Mouse (Mus musculus) embryonic facial prominence, embryonic 11.5 days (tissue): ENCODE results near the gene Fam187b. TPM values are rescaled to one million over a fixed set of nuclear protein-coding genes. Genes with fewer than 3 reads are reported as not detected.

ENCODE experiments used
- ATAC-seq: fragments of 200-750 bp; cut with Nextera tagmentation; replicated peaks from 2 replicates; pipeline ENCODE4 v1.8.0; 2017; ENCODE audit warnings: low read depth; ENCODE audit not compliant: insufficient number of reproducible peaks, low FRiP score, low TSS enrichment
- DNase-seq: peaks from one replicate; pipeline ENCODE4 v3.0.0-alpha.2; 2015; ENCODE audit warnings: low spot score
- H3K27ac ChIP-seq: fragments of 300-500 bp; sonication (generic); replicated peaks from 2 replicates; pipeline ENCODE4 v1.5.1; 2014; ENCODE audit warnings: mild to moderate bottlenecking, low read depth, low read length, control low read depth
- H3K27me3 ChIP-seq: fragments of 300-500 bp; sonication (generic); 2 replicates; pipeline ENCODE4 v1.6.1; 2014; ENCODE audit warnings: mild to moderate bottlenecking, low read length, moderate library complexity, mixed read lengths; ENCODE audit not compliant: control insufficient read depth, insufficient read depth
- H3K36me3 ChIP-seq: fragments of 300-500 bp; sonication (generic); replicated peaks from 2 replicates; pipeline ENCODE4 v1.6.1; 2014; ENCODE audit warnings: low read depth, mild to moderate bottlenecking, low read length, moderate library complexity, mixed read lengths; ENCODE audit not compliant: control insufficient read depth, insufficient read depth
- H3K4me1 ChIP-seq: fragments of 300-500 bp; sonication (generic); 2 replicates; pipeline ENCODE4 v1.6.1; 2014; ENCODE audit warnings: low read length, mixed read lengths; ENCODE audit not compliant: control insufficient read depth, insufficient read depth
- H3K4me2 ChIP-seq: fragments of 300-500 bp; sonication (generic); 2 replicates; pipeline ENCODE4 v1.6.1; 2014; ENCODE audit warnings: low read depth, mild to moderate bottlenecking, control low read depth, low read length, moderate library complexity
- H3K4me3 ChIP-seq: fragments of 300-500 bp; sonication (generic); 2 replicates; pipeline ENCODE4 v1.5.1; 2014; ENCODE audit warnings: low read depth, low read length, control low read depth
- H3K9ac ChIP-seq: fragments of 300-500 bp; sonication (generic); replicated peaks from 2 replicates; pipeline ENCODE4 v1.6.1; 2014; ENCODE audit warnings: mild to moderate bottlenecking, control low read depth, low read length
- H3K9me3 ChIP-seq: fragments of 300-500 bp; sonication (generic); replicated peaks from 2 replicates; pipeline ENCODE4 v1.6.1; 2016; ENCODE audit warnings: mild to moderate bottlenecking, low read length, inconsistent platforms, mixed read lengths; ENCODE audit not compliant: control insufficient read depth
- WGBS: fragments of 180-500 bp; shearing (Covaris S2); extraction: QIAGEN DNeasy Blood & Tissue Kit; methylation state at CpG from one replicate; pipeline ENCODE4 v1.1.7; 2014; 5-methylcytosine and 5-hydroxymethylcytosine counted together
- polyA plus RNA-seq: library from polyadenylated mRNA; unstranded; fragments of >200 nt; fragmentation: Nextera tagmentation; extraction: Ambion mirVana; gene quantifications from 2 replicates; pipeline ENCODE4 v1.2.1, GENCODE M21; 2014

Gene Fam187b
- polyA plus RNA-seq, 1 experiment from 2014 or later: 1.8 TPM

DNA sequence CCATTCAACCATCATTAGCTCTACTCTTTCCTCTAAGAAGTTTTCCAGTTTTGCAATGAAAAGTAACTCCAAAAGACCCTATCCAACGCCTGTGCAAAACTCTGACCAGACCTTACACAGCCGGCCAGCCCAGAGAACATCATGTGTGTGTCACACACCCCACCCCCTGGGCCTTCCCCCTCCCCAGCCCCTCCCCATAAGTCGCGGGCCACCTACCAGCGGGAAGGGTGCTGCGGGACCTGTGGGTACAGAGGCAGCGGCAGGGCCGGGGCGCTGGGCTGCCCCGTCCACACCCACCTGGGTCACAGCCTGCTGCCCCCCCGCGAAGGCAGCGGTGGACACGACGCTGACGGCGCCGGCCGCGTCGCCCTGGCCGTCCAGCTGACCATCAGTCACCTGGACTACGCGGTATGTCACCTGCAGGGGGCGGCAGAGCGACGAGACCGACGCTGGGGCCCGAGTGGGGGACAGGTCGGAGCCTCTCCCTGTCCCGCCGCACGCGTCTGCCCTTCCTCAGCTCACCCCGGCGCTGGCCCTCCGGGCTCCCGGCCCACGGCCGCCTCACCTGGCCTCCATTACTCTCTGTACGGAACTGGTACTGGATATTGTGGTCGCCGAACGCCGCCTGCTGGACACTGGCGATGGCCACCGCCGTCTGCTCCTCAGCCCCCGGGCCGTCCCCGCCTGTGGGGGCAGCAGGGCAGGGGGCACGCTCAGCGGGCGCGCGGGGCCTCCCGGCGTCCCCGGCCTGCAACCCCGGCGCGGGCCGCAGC is 17.8 kb upstream of the Fam187b start:
- no peaks in the 10 kb centered on the region for H3K27me3 ChIP-seq
- H3K4me1 ChIP-seq: no peaks in the 10 kb centered on the region
- H3K9ac ChIP-seq: peak overlapping the region; percentile 99
- peaks cover 9% of the 10 kb centered on the region for H3K36me3 ChIP-seq
- H3K4me2 ChIP-seq: peak overlapping the region; percentile 89
- DNase-seq (peak; percentile 91), ATAC-seq (peak; percentile 74)
- under 1% methylated on average over 60 of the region's 64 CpGs for WGBS
- peak overlapping the region; percentile 97 for H3K4me3 ChIP-seq
- no peaks in the 10 kb centered on the region for H3K9me3 ChIP-seq
- peak overlapping the region; percentile 97 for H3K27ac ChIP-seq

GRCm38 (mm10) chr7:30956357-30956751 is 17.2 kb upstream of the Fam187b start:
- H3K4me3 ChIP-seq: peak overlapping the region; percentile 97
- peak overlapping the region; percentile 89 for H3K4me2 ChIP-seq
- ATAC-seq (peak; percentile 40), DNase-seq (no peak)
- H3K9me3 ChIP-seq: no peaks in the 10 kb centered on the region
- no peaks in the 10 kb centered on the region for H3K27me3 ChIP-seq
- H3K36me3 ChIP-seq: peaks cover 9% of the 10 kb centered on the region
- H3K27ac ChIP-seq: peak overlapping the region; percentile 97
- no peaks in the 10 kb centered on the region for H3K4me1 ChIP-seq
- 0% methylated on average over 19 of the region's 49 CpGs for WGBS
- H3K9ac ChIP-seq: peak overlapping the region; percentile 99

DNA sequence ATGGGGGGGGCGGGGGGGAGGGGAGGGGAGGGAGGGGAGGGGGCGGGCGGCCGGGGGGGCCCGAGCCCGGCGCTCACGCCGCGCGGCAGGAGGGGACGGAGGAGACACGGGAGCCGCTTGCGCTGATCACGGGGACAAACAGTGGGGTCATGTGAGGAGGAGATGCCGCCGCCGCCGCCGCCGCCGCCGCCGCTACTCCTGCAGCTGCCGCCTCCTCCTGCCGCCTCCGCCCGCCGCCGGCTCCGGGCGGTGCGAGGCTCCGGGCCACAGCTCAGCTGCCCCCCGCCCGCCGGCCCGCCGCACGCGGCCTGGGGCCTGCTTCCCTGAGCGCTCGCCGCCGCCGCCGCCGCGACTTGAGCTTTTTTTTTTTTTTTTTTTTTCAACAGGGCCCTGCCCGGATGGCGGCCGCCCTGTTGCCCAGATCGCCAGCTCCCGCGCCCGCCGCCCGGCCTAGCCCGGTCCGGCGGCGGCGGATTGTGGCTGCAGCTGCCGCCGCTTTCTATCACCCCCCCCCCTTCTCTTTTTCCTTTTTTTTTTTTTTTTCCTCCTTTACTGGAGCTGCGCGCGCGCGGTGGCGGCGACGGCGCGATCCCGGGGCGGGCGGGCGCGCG is 16.7 kb upstream of the Fam187b start, which contains the start of gene Usf2:
TSS of gene Usf2 (minus strand) at position 48 of the 611 bp plus-strand sequence.
- Histone ChIP-seq H3K36me3 (peaks cover 9% of the 10 kb centered on the region), H3K27ac (peak within 1 kb of the TSS; percentile 97), H3K9me3 (no peaks in the 10 kb centered on the region), H3K27me3 (no peaks in the 10 kb centered on the region), H3K4me3 (peak within 1 kb of the TSS; percentile 97), H3K9ac (peak within 1 kb of the TSS; percentile 99), H3K4me1 (no peaks in the 10 kb centered on the region), H3K4me2 (peak within 1 kb of the TSS; percentile 89)
- 0 out of 2 replicates have a peak, but pooled peaks have one; percentile 17 for ATAC-seq
- peak; percentile 83 for DNase-seq
- WGBS: under 1% methylated on average over 22 of the region's 82 CpGs

- peak overlapping the region; percentile 99 for H3K9ac ChIP-seq
- H3K36me3 ChIP-seq: peaks cover 9% of the 10 kb centered on the region
- no peaks in the 10 kb centered on the region for H3K9me3 ChIP-seq
- ATAC-seq (peak; percentile 58; the same call in 1 of the 2 replicates), DNase-seq (peak; percentile 86)
- H3K27ac ChIP-seq: peak overlapping the region; percentile 97
- H3K4me2 ChIP-seq: peak overlapping the region; percentile 54
- no peaks in the 10 kb centered on the region for H3K4me1 ChIP-seq
- H3K27me3 ChIP-seq: no peaks in the 10 kb centered on the region
- H3K4me3 ChIP-seq: peak overlapping the region; percentile 97
- WGBS: under 1% methylated on average over 43 of the region's 43 CpGs
Observed at GRCm38 (mm10) chr7:30957367-30957783, 16.2 kb upstream of the Fam187b start.

DNA sequence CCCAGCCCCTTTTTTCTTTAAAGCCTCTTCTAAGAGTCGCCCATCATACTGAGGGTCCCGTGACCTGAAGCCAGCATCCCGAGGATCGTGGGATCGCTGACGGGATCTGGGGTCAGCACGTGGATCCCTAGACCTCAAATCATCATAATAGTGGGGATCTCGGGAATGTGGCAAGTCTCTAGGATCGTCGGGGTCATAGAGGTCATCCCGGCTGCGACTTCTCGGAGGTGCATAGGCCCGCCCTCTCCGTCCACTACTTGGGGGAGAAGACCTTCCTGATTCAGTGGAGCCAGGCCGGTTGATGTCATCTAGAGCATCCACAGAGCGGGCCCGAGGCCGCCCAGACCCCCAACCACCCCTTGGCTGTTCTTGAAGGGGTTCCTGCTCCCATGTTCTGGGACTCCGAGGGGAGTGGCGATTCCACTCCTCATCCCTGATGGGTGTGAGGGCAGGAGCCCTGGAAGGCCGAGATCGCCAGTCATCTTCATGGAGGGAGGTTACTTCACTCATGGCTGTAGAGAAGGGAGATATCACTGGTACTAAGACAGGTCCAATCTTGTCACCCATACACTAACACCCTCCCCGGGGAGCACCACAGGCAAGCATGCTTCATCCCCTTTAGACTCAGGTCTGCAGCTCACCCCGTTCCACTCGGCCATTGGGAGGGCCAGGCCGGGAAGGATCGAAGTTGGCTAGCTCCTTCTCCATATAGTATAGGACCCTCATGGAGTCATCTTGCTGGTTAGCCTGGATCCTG is 15.3 kb upstream of the Fam187b start:
- no peak for DNase-seq
- H3K27ac ChIP-seq: peak overlapping the region; percentile 97; the same call in 1 of the 2 replicates
- H3K9ac ChIP-seq: peak overlapping the region; percentile 99
- 72% methylated on average over 28 of the region's 28 CpGs for WGBS
- no peaks in the 10 kb centered on the region for H3K4me1 ChIP-seq
- no peak for ATAC-seq
- H3K4me3 ChIP-seq: peak overlapping the region; percentile 97
- H3K9me3 ChIP-seq: no peaks in the 10 kb centered on the region
- H3K4me2 ChIP-seq: peak overlapping the region; percentile 54
- peaks cover 7% of the 10 kb centered on the region for H3K36me3 ChIP-seq
- H3K27me3 ChIP-seq: no peaks in the 10 kb centered on the region

- no peak for ATAC-seq
- Histone ChIP-seq H3K36me3 (peaks cover 2% of the 10 kb centered on the region), H3K27ac (no peak overlapping the region), H3K9ac (no peak overlapping the region), H3K9me3 (no peaks in the 10 kb centered on the region), H3K27me3 (no peaks in the 10 kb centered on the region), H3K4me1 (no peaks in the 10 kb centered on the region), H3K4me3 (no peak overlapping the region), H3K4me2 (no peak overlapping the region)
- no peak for DNase-seq
- WGBS: 96% methylated on average over 9 of the region's 9 CpGs
Observed at GRCm38 (mm10) chr7:30958866-30959487, 14.6 kb upstream of the Fam187b start.

DNA sequence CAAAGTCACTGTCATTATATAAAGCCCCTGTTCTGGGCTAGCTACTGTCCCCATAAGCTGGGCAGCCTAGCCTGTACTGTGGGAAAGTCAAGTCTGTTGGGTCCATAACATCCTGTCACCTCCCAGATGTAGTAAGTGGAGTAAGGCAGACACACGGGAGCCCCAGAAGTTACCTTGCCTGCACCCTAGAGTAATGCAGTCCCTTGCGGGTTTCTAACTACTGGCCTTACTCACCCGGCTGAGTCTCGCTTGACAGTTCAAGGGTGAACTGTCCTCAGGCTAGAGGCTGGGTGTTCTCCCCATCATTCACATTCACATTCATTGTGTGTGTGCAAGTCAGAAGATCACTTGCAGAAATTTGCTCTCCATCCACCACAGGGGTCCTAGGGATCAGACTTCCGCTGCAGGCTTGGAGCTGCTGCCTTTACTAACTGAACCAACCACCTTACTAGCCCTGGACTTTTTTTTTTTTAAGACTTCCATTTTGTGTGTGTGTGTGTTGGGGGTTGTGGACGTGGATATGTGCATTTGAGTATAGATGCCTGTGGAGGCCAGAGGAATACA is 13.7 kb upstream of the Fam187b start:
- H3K4me1 ChIP-seq: no peaks in the 10 kb centered on the region
- WGBS: 80% methylated on average over 6 of the region's 6 CpGs
- no peak overlapping the region for H3K27ac ChIP-seq
- H3K36me3 ChIP-seq: no peaks in the 10 kb centered on the region; the same call in none of the 2 replicates
- no peak overlapping the region for H3K9ac ChIP-seq
- H3K9me3 ChIP-seq: no peaks in the 10 kb centered on the region
- no peaks in the 10 kb centered on the region for H3K27me3 ChIP-seq
- H3K4me2 ChIP-seq: no peak overlapping the region
- ATAC-seq (no peak), DNase-seq (no peak)
- H3K4me3 ChIP-seq: no peak overlapping the region
